Mouse (Mus musculus) adipose tissue, adult 10 weeks (tissue): Measurements from ENCODE around the gene Il18. TPM values are rescaled to one million over a fixed set of nuclear protein-coding genes. Genes with fewer than 3 reads are reported as not detected.

Source experiments
- polyA plus RNA-seq: library from polyadenylated mRNA; stranded (reverse); fragments of 350-450 nt; fragmentation: Illumina TruSeq; extraction: RNeasy Lipid Tissue Mini Kit (QIAGEN cat#74804); gene quantifications from one replicate; pipeline ENCODE4 v1.2.3, GENCODE M21; 2014; ENCODE audit warnings: low read depth, low replicate concordance

Gene Il18
- polyA plus RNA-seq: 8.4 TPM

GRCm38 (mm10) chr9:50554241-50555093 lies at the start of gene Il18:
Gene Il18 (plus strand): TSS chr9:50554827.

GRCm38 (mm10) chr9:50528293-50528892 lies 26.2 kb upstream of the Il18 start, which contains the start of gene Pts:
Gene Pts (minus strand): TSS chr9:50528724.

GRCm38 (mm10) chr9:50555094-50555446 lies 443 bp downstream of the Il18 start, which contains the start of gene Bco2:
Gene Bco2 (minus strand): TSS chr9:50555181.

GRCm38 (mm10) chr9:50561145-50561917 lies 6.7 kb downstream of the Il18 start, which contains the start of gene Tex12:
Gene Tex12 (minus strand): TSS chr9:50561325.

GRCm38 (mm10) chr9:50603189-50603997 lies 48.8 kb downstream of the Il18 start, which contains the start of the genes Sdhd and Timm8b:
Gene Sdhd (minus strand): TSS chr9:50603812.
Gene Timm8b (plus strand): TSS chr9:50603910.

GRCm38 (mm10) chr9:50616766-50617603 lies 62.4 kb downstream of the Il18 start, which contains the start of the genes Pih1d2 and Nkapd1:
Gene Pih1d2 (plus strand): TSS chr9:50617321.
Gene Nkapd1 (minus strand): TSS chr9:50617464.

Other genes with a start within 250 kb of the Il18 start
- 133 TPM for gene Rpl10-ps3, start 209.9 kb upstream of the Il18 start, polyA plus RNA-seq
- 31.1 TPM for gene Plet1, start 60.3 kb upstream of the Il18 start, polyA plus RNA-seq
- 103 TPM for gene Pts, start 26.1 kb upstream of the Il18 start, polyA plus RNA-seq
- 1.3 TPM for gene Bco2, start 354 bp downstream of the Il18 start, polyA plus RNA-seq
- not detected for gene Tex12, start 6.5 kb downstream of the Il18 start, polyA plus RNA-seq
- 177 TPM for gene Sdhd, start 49.0 kb downstream of the Il18 start, polyA plus RNA-seq
- gene Timm8b, start 49.1 kb downstream of the Il18 start, polyA plus RNA-seq: 241 TPM
- gene Pih1d2, start 62.5 kb downstream of the Il18 start, polyA plus RNA-seq: 6.5 TPM
- 16.4 TPM for gene Nkapd1, start 62.6 kb downstream of the Il18 start, polyA plus RNA-seq
- 58.6 TPM for gene Dlat, start 105.0 kb downstream of the Il18 start, polyA plus RNA-seq
- 3.1 TPM for gene Dixdc1, start 184.7 kb downstream of the Il18 start, polyA plus RNA-seq
- 22.5 TPM for gene 2310030G06Rik, start 191.7 kb downstream of the Il18 start, polyA plus RNA-seq
- 80.6 TPM for gene Cryab, start 196.5 kb downstream of the Il18 start, polyA plus RNA-seq
- 7.4 TPM for gene Hspb2, start 197.5 kb downstream of the Il18 start, polyA plus RNA-seq
- gene Fdxacb1, start 213.4 kb downstream of the Il18 start, polyA plus RNA-seq: 6.6 TPM
- 29.2 TPM for gene Alg9, start 220.2 kb downstream of the Il18 start, polyA plus RNA-seq
- 114 TPM for gene 1110032A03Rik, start 220.7 kb downstream of the Il18 start, polyA plus RNA-seq